11 mouse cellular contexts compared by ENCODE assay signal in genomic region chr11:5257151-5257862, GRCm38 (mm10). TPM values are rescaled to one million over a fixed set of nuclear protein-coding genes. Genes with fewer than 3 reads are reported as not detected.
DNase-seq lines count a peak whose midpoint lies in the region; ATAC-seq and TF ChIP-seq lines count a peak whose summit lies in the region.
"Had no signal": no experiment of that assay in that cellular context is flagged by ENCODE, and none has a peak within 500 bp of the region (broad histone marks: within the 10 kb centered on the region; RNA-seq: fewer than 3 reads in every experiment).

No protein-coding gene starts in this region.

- no peaks in the 10 kb centered on the region for H3K27me3 ChIP-seq in heart, adult 2 months (ENCODE audit: control insufficient read depth, insufficient read depth, low read length)
- H3K27me3 ChIP-seq in midbrain, embryonic 16.5 days (ENCODE audit: control insufficient read depth, insufficient read depth, low read depth, low read length): no peaks in the 10 kb centered on the region
- H3K27me3 ChIP-seq: intestine, embryonic 15.5 days had no signal

- no peak overlapping the region for H3K4me3 ChIP-seq in heart, adult 2 months
- no peak overlapping the region for H3K4me3 ChIP-seq in midbrain, embryonic 16.5 days (ENCODE audit: low read depth, low read length)
- H3K4me3 ChIP-seq: forebrain, embryonic 12.5 days; intestine, embryonic 15.5 days had no signal

- DNase-seq in heart, adult 2 months: no peak
- DNase-seq in heart, adult 8-10 months (ENCODE audit: low spot score): no peak
- peak; percentile 20 to 36 for DNase-seq in lung, postnatal 4 days
- no peak for DNase-seq in lung, postnatal 14 days
- DNase-seq in kidney, postnatal 10 days: peak; percentile 64
- DNase-seq in thymus, postnatal 25 days: peak; percentile 49
- no peak for DNase-seq in urinary bladder, postnatal 36 days (ENCODE audit: low spot score in 2 of 2)
- DNase-seq: heart, adult 11 months had no signal

- no peak for TF ChIP-seq EP300 in heart, adult 2 months (IDR thresholded peaks at IDR 0.05; ENCODE audit: insufficient read depth, low read depth, low read length)

- peak; percentile 29; the same call in 1 of the 2 replicates for TF ChIP-seq CTCF in heart, adult 2 months (IDR thresholded peaks at IDR 0.05)

- no peak overlapping the region for H3K4me2 ChIP-seq in midbrain, embryonic 16.5 days (ENCODE audit: low read length)
- H3K4me2 ChIP-seq: forebrain, embryonic 12.5 days; intestine, embryonic 15.5 days had no signal

- no peak overlapping the region for H3K9ac ChIP-seq in heart, adult 2 months (ENCODE audit: low read depth, low read length)
- no peak overlapping the region for H3K9ac ChIP-seq in midbrain, embryonic 16.5 days (ENCODE audit: low read depth, low read length)
- H3K9ac ChIP-seq: forebrain, embryonic 12.5 days; intestine, embryonic 15.5 days had no signal

- no peak for ATAC-seq in midbrain, embryonic 16.5 days
- ATAC-seq: intestine, embryonic 15.5 days had no signal

- 44% methylated on average over 13 of the region's 13 CpGs for WGBS in heart, adult 2 months
- 84% methylated on average over 13 of the region's 13 CpGs for WGBS in midbrain, embryonic 16.5 days

- peaks cover 2% of the 10 kb centered on the region; the same call in 1 of the 2 replicates for H3K79me2 ChIP-seq in heart, adult 2 months (replicated peaks; ENCODE audit: control insufficient read depth, insufficient read depth, low read length)

- peaks cover 8% of the 10 kb centered on the region for H3K36me3 ChIP-seq in heart, adult 2 months (ENCODE audit: control insufficient read depth, insufficient read depth, low read length)
- H3K36me3 ChIP-seq in midbrain, embryonic 16.5 days (ENCODE audit: control insufficient read depth, insufficient read depth, low read length): no peaks in the 10 kb centered on the region
- H3K36me3 ChIP-seq: forebrain, embryonic 12.5 days; intestine, embryonic 15.5 days had no signal

- no peak for TF ChIP-seq POLR2A in heart, adult 2 months (IDR thresholded peaks at IDR 0.05; ENCODE audit: insufficient read depth, low read depth, low read length)

- H3K4me1 ChIP-seq in heart, adult 2 months (ENCODE audit: control insufficient read depth, insufficient read depth, low read length): peaks cover 14% of the 10 kb centered on the region
- H3K4me1 ChIP-seq in midbrain, embryonic 16.5 days (ENCODE audit: control insufficient read depth, insufficient read depth, low read length): peaks cover 14% of the 10 kb centered on the region; the same call in 1 of the 2 replicates

- H3K9me3 ChIP-seq in midbrain, embryonic 16.5 days (replicated peaks; ENCODE audit: control insufficient read depth, low read length, poor library complexity, severe bottlenecking): no peaks in the 10 kb centered on the region
- H3K9me3 ChIP-seq: forebrain, embryonic 12.5 days; intestine, embryonic 15.5 days had no signal

- H3K27ac ChIP-seq in heart, adult 2 months: peak overlapping the region; percentile 44
- H3K27ac ChIP-seq in midbrain, embryonic 16.5 days (ENCODE audit: low read length): no peak overlapping the region

- intact Hi-C loops in heart, adult 2 months (cut with DNase I): no loop called here

RNA-seq across cellular contexts. Expression of gene Kremen1, which starts 4.1 kb away (rescaled TPM):
- 10 to 100 TPM; 80.3 to 93.9 TPM for total RNA-seq in heart, adult 2 months (2021)
- polyA plus RNA-seq in heart, adult 2 months (2012; rRNA removed): 59.7 and 80.8 TPM in 2 replicates
- 100 to 1,000 TPM in 2 of 4 experiments, 10 to 100 TPM in 2; 86.5 to 107 (median 100) TPM for total RNA-seq in heart, adult 8-10 months (2022)
- 4.0 and 4.8 TPM in 2 replicates for polyA plus RNA-seq in midbrain, embryonic 16.5 days (2015; fragmentation: Nextera tagmentation; extraction: Ambion mirVana)

Comparison
In these comparisons a context has a peak if more than half of its experiments do, and no peak if none do; other contexts are left out.
1. DNase-seq: peak in lung, postnatal 4 days (2 of 2), kidney, postnatal 10 days (single experiment) and thymus, postnatal 25 days (single experiment); none in heart, adult 2 months (0 of 2), heart, adult 8-10 months (single experiment), lung, postnatal 14 days (single experiment) and urinary bladder, postnatal 36 days (0 of 2).